Mouse (Mus musculus) hindlimb bud, embryonic 11.5 days (tissue): ENCODE measurements around the gene Trim9.

Experiments used
- DNase-seq: peaks from one replicate; pipeline ENCODE4 v3.0.0-alpha.2; 2012; ENCODE audit warnings: low read depth, low spot score; ENCODE audit errors: extremely low spot score

The Trim9 gene

DNA sequence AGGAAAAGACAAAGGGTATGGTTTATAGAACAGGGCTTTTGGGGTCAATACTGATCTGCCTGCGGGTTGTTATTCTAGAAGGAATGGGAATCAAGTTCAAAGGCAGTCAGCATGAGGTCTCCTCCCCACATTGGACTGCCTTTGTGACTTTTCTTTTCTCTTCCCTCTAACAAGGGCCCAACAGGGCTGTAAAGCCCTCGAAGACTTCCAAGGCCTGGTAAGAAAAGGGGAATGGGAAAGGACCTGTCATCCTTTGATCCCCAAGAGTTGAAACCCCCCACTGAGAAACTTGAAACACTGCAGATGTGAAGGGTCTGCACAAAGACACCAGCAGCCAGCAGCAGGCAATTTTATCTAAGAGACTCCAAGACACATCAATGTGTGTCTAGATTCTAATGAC is 21.0 kb downstream of the Trim9 start:
- DNase-seq = no peak

DNA sequence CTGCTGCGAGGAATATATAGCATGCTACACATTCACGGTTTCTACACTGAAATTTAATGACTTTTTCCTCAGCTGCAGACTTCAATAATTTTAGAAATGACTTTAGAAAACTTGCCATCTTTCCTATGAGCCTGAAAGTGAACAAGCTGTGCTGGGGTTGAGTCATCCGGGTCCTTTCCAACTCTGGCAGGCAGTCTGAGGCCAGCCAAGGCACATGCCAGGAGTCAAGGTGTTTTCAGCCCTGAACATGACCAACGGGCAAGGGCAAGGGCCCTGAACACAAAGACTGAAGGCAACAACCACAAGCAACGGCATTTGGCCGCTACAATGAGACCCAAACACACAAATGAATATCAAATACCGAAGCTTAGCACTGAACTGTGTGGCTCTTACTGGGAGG is 21.6 kb downstream of the Trim9 start:
- no peak for DNase-seq

GRCm38 (mm10) chr12:70322790-70323189 is 24.6 kb downstream of the Trim9 start:
- no peak for DNase-seq

DNA sequence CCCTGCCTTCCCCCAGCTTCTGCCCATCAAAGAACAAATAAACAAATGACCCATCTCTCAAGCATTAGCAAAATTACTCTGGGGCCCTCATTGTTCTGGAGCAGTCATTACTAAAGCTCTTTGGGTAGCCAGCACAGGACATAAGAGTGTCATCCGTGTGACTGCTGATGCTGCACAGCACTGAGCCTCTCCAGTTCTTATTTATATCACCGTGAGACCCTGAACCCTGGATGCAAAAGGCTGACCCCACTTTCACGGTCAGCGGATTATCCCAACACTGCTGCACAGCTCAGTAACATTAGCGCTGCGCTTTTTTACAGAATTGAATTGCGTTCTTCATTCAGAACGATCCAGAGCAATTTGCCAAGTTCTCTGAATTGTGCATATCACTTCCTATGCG is 31.3 kb downstream of the Trim9 start:
- DNase-seq = no peak

GRCm38 (mm10) chr12:70307881-70308280 is 39.5 kb downstream of the Trim9 start:
- DNase-seq = no peak

GRCm38 (mm10) chr12:70307062-70307461 is 40.4 kb downstream of the Trim9 start:
- DNase-seq = no peak

DNA sequence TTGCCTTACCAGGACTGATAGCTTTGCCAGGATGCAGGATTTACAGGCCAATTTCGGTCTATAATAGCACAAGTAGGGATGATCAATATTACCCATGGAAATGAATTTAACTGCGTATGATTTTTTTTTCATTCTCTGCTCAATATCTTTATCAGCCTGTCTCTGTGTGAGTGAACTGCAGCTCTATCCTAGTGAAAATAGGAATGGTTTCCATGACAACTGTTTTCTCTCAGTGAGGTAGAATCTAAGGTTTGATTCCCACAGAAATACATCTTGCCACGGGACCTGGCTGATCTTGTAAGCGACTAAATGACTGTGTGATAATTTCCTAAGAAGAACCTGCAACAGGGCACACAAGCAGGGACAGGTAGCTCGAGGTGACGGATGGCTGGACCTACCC is 43.4 kb downstream of the Trim9 start:
- DNase-seq = no peak

GRCm38 (mm10) chr12:70303525-70303924 is 43.9 kb downstream of the Trim9 start:
- DNase-seq = no peak

- no peak for DNase-seq
Measured at GRCm38 (mm10) chr12:70302022-70302720, 45.2 kb downstream of the Trim9 start.

GRCm38 (mm10) chr12:70293927-70294684 is 53.3 kb downstream of the Trim9 start:
- no peak for DNase-seq

- no peak for DNase-seq
Measured at GRCm38 (mm10) chr12:70293165-70293926, 54.1 kb downstream of the Trim9 start.

GRCm38 (mm10) chr12:70285521-70285920 is 61.9 kb downstream of the Trim9 start:
- DNase-seq = no peak

- no peak for DNase-seq
Measured at GRCm38 (mm10) chr12:70284979-70285378, 62.4 kb downstream of the Trim9 start.

DNA sequence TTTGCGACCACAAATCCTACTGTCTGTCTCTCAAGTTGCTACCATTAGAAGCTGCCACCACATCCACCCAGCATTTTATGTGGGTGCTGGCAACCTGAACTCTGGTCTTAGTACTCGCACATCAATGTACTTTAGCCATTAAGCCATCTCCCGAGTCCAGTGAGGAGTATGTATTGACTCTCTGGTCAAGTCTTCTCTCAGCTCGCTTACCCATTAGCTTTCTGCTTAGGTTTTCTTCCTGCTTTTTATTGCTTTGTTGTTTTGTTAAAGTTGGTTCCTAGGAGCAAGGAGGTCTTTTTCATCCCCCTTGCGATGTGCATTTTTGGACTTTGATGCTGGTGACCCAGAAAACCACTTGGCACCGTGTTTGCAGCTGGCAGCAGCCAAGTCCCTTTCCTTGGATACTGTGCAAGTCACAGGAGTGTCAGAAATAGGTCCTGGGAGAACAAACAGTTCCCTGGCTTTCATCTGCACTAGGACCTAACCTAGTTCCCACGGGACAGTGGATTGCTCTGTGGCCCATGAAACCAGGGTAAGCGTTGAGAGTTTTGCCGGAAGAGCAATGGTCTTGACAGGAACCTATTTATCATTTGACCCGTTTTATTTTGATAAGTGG is 64.2 kb downstream of the Trim9 start:
- DNase-seq = no peak

DNA sequence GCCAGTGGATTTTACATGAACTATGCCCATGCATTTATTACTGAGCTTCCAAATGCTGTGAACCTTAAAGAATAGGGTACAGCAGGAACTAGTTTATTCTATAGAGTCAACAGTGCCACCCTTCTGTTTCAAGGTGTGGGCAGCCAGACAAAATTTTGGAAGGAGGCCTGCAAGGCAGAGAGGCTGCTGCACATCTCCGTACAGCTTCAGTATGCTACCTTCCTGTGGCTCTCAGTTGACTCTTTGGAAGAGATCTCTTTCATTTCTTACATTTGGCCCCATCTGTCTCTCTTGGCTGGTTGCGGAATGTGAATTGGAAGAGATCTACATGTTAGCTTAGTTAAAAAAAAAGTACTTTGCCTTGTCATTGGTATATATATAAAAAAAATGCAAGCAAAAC is 66.5 kb downstream of the Trim9 start:
- DNase-seq = no peak

GRCm38 (mm10) chr12:70280381-70280780 is 67.0 kb downstream of the Trim9 start:
- no peak for DNase-seq

DNA sequence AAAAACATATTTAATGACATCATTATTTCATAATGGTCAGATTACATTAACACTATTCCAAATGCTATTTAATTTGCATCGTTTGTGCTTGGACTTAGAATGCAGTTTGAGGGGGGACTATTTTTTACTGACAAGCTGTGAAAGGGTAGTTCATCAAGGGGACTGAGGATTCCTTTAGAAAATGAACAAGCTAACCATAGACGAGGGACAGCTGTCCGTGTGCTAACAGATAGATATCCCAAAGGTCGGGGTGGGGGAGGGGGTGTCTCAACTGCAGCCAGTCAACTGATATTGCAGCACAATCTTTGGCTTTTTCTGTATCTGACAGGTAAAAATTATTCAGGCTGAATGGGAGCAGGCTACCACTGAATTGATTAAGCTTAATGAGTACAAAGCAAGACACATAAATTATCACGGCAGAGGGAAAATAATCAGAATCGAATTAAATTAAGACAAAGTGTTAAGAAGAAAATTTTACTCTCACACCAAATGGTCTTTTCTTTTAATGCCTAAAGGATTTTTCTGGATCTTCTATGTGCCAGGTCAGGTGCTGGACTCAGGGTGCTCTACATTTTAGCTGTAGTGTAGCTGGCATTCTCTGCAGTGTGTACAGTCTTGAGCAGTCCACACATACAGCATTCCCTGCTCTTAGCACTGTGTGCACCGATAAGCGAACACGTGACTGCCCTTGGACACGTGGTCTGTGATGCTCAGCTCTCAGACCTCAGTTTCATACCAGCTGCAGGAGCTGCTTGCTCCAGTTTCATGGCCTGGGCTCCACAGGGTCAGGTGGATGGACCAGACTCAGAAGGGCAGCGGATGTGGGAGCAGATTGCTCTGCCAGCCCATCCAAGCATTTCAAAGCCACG is 70.1 kb downstream of the Trim9 start:
- DNase-seq = no peak

DNA sequence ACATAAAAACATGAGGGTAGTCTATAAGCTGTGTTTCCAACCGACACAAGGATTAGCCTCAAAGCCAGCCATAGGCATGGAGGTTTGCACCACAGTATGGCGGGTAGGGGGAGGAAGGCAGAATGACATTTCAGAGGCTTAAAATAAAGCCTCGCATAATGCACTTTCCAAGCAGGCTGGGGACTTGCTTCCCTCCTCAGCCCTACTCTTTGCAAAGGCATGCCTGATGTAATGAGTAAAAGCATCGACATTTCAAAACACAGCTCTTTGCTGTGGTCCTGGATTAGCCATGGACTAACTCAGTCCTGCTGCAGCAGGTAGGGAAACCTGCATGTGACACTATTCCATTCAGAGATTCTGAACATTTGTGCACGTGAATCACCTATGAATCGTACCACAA is 77.7 kb downstream of the Trim9 start:
- DNase-seq = no peak

DNA sequence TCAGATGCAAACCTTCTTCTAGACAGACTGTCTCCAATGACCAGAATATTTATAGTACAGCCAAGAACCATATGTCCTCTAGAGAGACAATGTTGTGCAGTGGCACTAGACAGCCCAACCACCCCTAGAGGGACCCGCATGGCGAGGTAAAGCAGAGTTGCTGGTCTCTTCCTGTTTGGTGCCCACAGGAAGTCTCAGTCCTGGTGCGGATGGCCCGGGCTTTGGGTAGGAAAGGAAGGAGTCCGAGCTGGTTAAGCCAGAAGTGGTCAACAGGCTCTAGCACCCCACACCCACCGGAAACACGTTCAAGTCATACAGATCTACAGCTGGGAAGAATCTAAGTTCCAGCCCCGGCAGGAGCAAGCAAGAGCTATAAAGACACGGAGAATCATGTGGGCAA is 80.1 kb downstream of the Trim9 start:
- no peak for DNase-seq

GRCm38 (mm10) chr12:70266494-70266931 is 80.9 kb downstream of the Trim9 start:
- no peak for DNase-seq
